Mouse (Mus musculus) B cell, adult 67 days (primary cell): ENCODE measurements around the gene Rps16. TPM values are rescaled to one million over a fixed set of nuclear protein-coding genes. Genes with fewer than 3 reads are reported as not detected.

Experiments
- total RNA-seq, 2 experiments: library from RNA; stranded (reverse); gene quantifications; 4 replicates each; pipeline ENCODE4 v1.2.4; 2023

The Rps16 gene
- 1,000 to 10,000 TPM; 3,040 to 3,128 TPM for total RNA-seq

GRCm38 (mm10) chr7:28350155-28350883, at the start of gene Rps16:
TSS of gene Rps16 (plus strand) at chr7:28350652.

GRCm38 (mm10) chr7:28301616-28302433, 48.6 kb upstream of the Rps16 start, which contains the start of gene Dll3:
TSS of gene Dll3 (minus strand) at chr7:28302238.

DNA sequence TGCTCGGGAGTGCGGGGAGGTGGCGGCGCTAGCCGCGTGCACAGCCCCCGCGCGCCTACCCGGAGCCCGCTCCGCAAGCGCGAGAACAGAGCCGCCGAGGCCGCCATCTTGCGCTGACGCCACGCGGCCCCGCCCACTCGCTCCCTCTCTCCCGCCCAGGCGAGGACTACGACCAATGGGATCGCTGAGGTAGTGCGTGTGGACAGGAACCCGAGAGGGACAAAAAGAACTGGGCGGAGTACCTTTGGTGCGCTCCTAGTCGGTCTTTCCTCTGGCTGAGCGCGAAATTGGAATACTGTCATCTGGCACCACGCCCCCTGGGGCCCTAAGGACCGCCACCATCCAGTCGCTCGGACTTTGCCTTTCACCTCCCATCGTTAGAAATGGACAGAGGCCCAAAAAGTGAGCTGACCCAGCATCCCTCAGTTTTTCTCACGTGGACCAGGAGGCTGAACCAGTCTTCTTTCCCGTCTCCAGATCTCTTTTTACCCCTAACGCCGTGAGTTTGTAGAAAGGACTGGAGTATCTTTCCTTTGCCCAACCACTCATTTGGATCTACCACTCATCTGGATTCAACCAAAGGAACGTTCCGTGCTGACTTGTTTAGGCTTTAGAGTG, 38.4 kb upstream of the Rps16 start, which contains the start of gene Timm50:
Gene Timm50, minus strand, starts transcription at position 147 of the 618 bp plus-strand sequence.

DNA sequence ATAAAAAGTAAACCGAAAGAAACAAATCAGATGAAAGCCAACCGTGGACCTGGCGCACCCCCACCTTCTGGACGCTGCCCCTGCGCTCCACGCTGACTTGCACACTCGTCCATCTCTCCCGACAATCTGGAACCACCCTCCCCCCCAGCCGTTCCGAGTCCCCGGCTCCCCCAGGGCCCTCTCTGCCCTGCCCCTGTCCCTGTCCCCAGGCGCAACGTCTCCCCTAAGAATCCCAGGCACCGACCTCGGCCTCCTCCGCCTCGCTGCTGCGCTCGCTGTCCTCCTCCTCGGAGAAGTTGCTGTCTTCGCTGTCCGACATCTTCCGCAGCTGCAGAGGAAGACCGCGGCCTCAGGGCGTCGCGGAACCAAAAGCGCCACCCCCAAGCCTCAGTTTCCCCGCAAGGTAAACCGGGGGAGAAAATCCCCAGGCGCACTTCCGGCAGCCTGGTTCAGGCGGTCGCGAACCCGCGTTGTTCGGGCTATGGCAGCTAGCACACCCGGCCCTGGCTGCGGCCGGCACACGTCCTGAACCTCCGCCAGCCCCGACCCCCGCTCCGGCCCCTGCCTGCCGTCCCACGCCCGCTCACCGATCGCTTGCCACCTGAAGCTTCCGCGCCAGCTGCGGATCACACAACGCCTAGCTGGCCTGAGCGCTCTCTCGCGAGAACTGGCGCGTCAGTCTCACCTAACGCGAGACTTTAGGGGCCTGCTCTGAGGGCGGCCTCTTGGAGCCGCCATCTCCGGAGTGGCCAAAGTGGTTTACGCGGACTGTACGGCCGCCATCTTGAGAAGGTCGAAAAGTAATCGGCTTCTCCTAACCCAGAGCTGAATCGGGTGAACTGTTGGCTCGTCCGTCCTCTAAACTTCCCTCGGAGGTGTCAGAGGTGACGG, 12.1 kb upstream of the Rps16 start, which contains the start of gene Supt5:
Gene Supt5, minus strand, starts transcription at position 639 of the 891 bp plus-strand sequence.

DNA sequence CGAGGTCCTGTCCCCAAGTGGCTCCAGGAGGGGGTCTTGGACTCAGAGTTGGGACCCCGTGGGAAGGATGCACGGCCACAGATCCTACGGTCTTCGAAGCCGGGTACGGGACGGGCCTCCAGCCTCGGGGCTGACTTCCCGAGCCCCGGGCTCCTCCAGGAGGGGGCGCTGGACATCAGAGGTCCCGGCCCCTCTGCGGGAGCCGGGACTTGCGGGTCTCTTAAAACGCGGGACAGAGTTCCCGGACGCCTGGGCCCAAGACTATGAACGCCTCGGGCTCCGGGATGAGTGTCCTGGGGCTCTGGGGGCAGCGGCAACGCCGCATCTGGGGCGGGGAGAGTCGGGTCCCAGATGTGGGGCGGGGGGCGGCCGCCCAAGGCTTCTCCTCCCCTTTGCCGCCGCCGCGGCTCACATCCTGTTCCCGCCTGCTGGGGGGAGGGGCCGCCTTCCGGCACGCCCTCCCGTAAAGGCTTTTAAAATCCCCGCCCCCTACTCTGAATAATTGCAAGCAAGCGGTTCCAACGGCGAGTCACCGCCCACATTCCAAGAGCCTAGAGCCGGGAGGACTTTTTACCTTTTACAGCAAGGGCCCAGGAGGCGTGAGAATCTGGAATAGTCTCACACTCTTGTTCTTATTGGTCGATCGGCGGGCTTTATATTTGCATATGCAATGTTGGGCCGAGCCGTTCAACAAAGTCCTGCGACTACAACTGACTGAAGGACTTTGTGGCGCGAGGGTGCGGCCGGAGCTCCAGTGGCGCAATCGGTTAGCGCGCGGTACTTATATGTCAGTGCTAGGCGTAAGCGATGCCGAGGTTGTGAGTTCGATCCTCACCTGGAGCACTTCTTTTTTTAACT, 22.0 kb downstream of the Rps16 start, which contains the start of gene Plekhg2:
Gene Plekhg2, minus strand, starts transcription at position 349 of the 858 bp plus-strand sequence.

DNA sequence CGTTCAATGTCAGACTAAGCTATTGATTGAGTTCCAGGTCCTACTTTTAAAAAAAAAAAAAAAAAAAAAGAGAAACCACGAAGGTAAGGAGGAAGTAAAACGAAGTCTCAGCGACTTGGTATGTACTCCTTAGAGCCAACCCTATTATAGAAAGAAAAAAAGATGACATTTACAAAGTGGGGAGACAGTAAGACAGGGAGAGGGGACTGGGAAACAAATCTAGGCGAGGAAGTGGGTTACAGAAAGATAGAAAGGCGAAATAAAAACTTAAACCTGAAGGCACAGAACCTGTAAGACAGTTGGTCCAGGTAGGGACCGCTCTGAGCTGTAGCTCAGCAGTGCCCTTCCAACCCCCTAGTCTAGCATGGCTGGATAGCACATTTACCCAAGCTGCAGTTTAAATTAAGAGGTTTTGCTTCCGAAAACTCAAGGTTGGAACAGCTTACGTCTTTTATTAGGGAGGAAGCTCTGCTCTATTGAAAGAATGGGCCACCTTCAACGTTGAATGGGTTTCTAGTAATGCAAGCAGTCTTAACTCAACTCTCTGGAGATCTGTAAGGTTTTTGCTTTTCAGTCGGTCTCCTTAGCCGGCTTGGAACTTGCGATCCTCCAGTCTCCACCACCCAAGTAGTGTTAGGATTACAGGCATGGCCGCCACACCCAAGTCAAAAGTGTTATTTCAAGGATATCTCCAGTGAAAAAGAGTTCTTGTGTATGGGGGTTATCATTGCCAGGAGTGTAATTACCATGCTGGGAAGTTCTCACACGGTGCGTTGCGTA, 30.0 kb downstream of the Rps16 start, which contains the start of gene Zfp36:
Gene Zfp36, minus strand, starts transcription at position 17 of the 780 bp plus-strand sequence.

DNA sequence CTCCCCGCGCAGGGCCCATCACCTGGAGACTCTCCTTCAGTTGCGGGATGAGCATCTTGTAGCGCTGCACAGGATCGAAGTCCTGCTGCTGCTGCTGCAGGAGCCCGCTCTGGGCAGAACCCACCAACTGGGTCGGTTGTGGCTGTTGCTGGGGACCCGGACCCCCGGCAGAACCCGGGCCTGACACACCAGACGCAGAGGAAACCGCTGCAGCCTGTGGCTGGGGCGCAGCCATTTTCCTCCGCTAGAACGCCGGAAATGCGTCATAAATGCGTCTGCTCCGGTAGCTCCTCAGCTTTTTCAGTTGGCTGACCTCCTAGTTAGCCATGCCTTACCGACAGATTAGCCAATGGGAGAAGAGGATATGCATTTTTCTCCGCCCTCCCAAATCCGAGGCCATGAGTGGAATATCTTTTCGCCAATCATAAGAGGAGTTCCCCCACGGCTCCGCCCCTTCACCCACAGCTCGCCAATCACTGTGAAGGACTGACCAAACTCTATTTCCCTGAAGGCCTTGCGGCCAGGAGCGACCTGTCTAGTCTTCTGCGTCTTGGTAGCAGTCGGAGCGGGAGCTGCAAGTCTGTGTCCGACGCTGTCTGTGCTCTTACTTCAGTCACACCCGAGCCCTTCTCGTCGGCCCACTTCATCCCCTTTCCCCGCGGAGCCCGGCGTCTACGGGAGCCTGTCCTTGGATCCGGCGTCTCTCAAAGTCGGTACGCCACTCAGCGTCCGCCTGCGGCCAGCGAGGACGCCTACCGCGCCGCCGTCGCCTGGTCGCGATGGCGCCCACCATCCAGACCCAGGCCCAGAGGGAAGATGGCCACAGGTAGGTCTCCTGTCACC, 42.2 kb downstream of the Rps16 start, which contains the start of the genes Med29 and Paf1:
Gene Med29, minus strand, starts transcription at position 280 of the 843 bp plus-strand sequence.
Gene Paf1, plus strand, starts transcription at position 523 of the 843 bp plus-strand sequence.

Other genes with a start within 250 kb of the Rps16 start
- not detected for gene 9530053A07Rik, start 221.2 kb upstream of the Rps16 start, total RNA-seq
- gene Fbl, start 180.9 kb upstream of the Rps16 start, total RNA-seq, result 100 to 1,000 TPM; 202 to 203 TPM
- gene Dyrk1b, start 171.2 kb upstream of the Rps16 start, total RNA-seq, result 10 to 100 TPM; 19.6 to 25.0 TPM
- 1 to 10 TPM; 2.0 to 2.1 TPM for gene Eid2, start 82.8 kb upstream of the Rps16 start, total RNA-seq
- 1 to 10 TPM; 5.0 to 5.8 TPM for gene Eid2b, start 72.9 kb upstream of the Rps16 start, total RNA-seq
- gene Selenov, start 59.5 kb upstream of the Rps16 start, total RNA-seq, result not detected
- gene Dll3, start 48.4 kb upstream of the Rps16 start, total RNA-seq, result not detected
- gene Timm50, start 38.6 kb upstream of the Rps16 start, total RNA-seq, result 10 to 100 TPM; 39.8 to 42.4 TPM
- gene Supt5, start 11.9 kb upstream of the Rps16 start, total RNA-seq, result 100 to 1,000 TPM; 154 to 178 TPM
- gene Plekhg2, start 21.9 kb downstream of the Rps16 start, total RNA-seq, result 100 to 1,000 TPM; 148 to 160 TPM
- gene Zfp36, start 29.6 kb downstream of the Rps16 start, total RNA-seq, result 100 to 1,000 TPM; 693 to 924 TPM
- 10 to 100 TPM; 18.5 to 21.6 TPM for gene Med29, start 42.1 kb downstream of the Rps16 start, total RNA-seq
- gene Paf1, start 42.3 kb downstream of the Rps16 start, total RNA-seq, result 100 to 1,000 TPM; 138 to 180 TPM
- 100 to 1,000 TPM; 259 to 266 TPM for gene Gmfg, start 86.8 kb downstream of the Rps16 start, total RNA-seq
- 1 to 10 TPM; 2.0 to 2.5 TPM for gene Lrfn1, start 101.3 kb downstream of the Rps16 start, total RNA-seq
- gene Ifnl2, start 159.8 kb downstream of the Rps16 start, total RNA-seq, result not detected
- not detected for gene Ifnl3, start 172.2 kb downstream of the Rps16 start, total RNA-seq
- gene Sycn, start 190.2 kb downstream of the Rps16 start, total RNA-seq, result not detected
- not detected for gene Nccrp1, start 196.6 kb downstream of the Rps16 start, total RNA-seq
- 10 to 100 TPM; 47.2 to 57.8 TPM for gene Samd4b, start 247.5 kb downstream of the Rps16 start, total RNA-seq
- 10 to 100 TPM; 14.4 to 15.6 TPM for gene Pak4, start 247.5 kb downstream of the Rps16 start, total RNA-seq